Mouse (Mus musculus) C2C12 (cell line): Measurements from ENCODE around the gene Ssbp3.

ENCODE experiments used
- CEBPB ChIP-seq: IDR thresholded peaks from one replicate; pipeline ENCODE4 v1.6.1; 2011; ENCODE audit warnings: low read depth, mild to moderate bottlenecking, control low read depth, moderate library complexity
- CTCF ChIP-seq: IDR thresholded peaks from one replicate; pipeline ENCODE4 v1.5.1; 2011; ENCODE audit not compliant: control insufficient read depth, insufficient read depth, insufficient read length
- FOSL1 ChIP-seq: IDR thresholded peaks from one replicate; pipeline ENCODE4 v1.8.0; 2011; ENCODE audit warnings: mild to moderate bottlenecking, low read length; ENCODE audit not compliant: poor library complexity, insufficient read depth, severe bottlenecking
- MAX ChIP-seq: IDR thresholded peaks from one replicate; pipeline ENCODE4 v1.6.1; 2011; ENCODE audit warnings: mild to moderate bottlenecking, control low read depth
- MYOD1 ChIP-seq: IDR thresholded peaks from one replicate; pipeline ENCODE4 v1.6.1; 2011; ENCODE audit warnings: low read depth; ENCODE audit not compliant: control insufficient read depth, insufficient read length
- MYOG ChIP-seq: IDR thresholded peaks from one replicate; pipeline ENCODE4 v1.6.1; 2011; ENCODE audit not compliant: control insufficient read depth, insufficient read length; ENCODE audit errors: extremely low read depth
- USF1 ChIP-seq: IDR thresholded peaks from one replicate; pipeline ENCODE4 v1.6.1; 2011; ENCODE audit warnings: low read depth, mild to moderate bottlenecking, control low read depth, moderate library complexity

DNA sequence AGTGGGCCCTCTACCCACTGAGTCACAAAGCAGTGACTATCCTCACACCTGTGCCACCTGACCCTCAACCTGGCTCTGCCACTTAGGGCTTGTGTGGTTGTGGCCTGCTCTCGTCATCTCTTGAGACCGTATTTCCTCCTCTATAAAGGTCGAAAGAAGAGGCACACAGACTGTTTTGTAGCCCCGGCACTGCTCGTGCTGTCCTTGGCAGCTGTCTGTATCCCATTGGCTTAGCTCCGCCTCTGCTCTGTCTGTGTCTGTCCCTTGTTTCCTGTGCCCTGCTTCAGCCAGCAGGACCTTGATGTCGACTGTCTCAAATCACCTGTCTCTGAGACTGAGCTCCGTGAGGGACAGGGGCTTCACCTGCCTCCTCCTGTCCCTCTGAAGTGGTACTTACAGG is 116.0 kb downstream of the Ssbp3 start:
- TF ChIP-seq CTCF, result no peak
- TF ChIP-seq USF1, result no peak
- TF ChIP-seq MYOG, result no peak
- TF ChIP-seq MYOD1, result no peak
- no peak for TF ChIP-seq MAX
- no peak for TF ChIP-seq FOSL1
- TF ChIP-seq CEBPB, result no peak
